Mouse (Mus musculus) intestine, postnatal 0 days (tissue): ENCODE results near the gene Trim50. TPM values are rescaled to one million over a fixed set of nuclear protein-coding genes. Genes with fewer than 3 reads are reported as not detected.

Source experiments
- ATAC-seq: fragments of 200-750 bp; cut with Nextera tagmentation; 2 replicates; pipeline ENCODE4 v1.8.0; 2017; ENCODE audit warnings: mild to moderate bottlenecking, moderate TSS enrichment, moderate library complexity
- H3K27ac ChIP-seq: fragments of 300-500 bp; sonication (generic); 2 replicates; pipeline ENCODE4 v1.5.1; 2014; ENCODE audit warnings: mild to moderate bottlenecking, low read depth, low read length, moderate library complexity
- H3K27me3 ChIP-seq: fragments of 300-500 bp; sonication (generic); replicated peaks from 2 replicates; pipeline ENCODE4 v1.6.1; 2014; ENCODE audit warnings: low read length, mixed read lengths; ENCODE audit not compliant: control insufficient read depth, insufficient read depth
- H3K36me3 ChIP-seq: fragments of 300-500 bp; sonication (generic); 2 replicates; pipeline ENCODE4 v1.6.1; 2014; ENCODE audit warnings: mild to moderate bottlenecking, moderate library complexity; ENCODE audit not compliant: control insufficient read depth, insufficient read depth
- H3K4me1 ChIP-seq: fragments of 300-500 bp; sonication (generic); replicated peaks from 2 replicates; pipeline ENCODE4 v1.6.1; 2014; ENCODE audit warnings: antibody characterized with exemption, low read length, mixed read lengths; ENCODE audit not compliant: control insufficient read depth, insufficient read depth
- H3K4me2 ChIP-seq: fragments of 300-500 bp; sonication (generic); replicated peaks from 2 replicates; pipeline ENCODE4 v1.6.1; 2014; ENCODE audit warnings: low read depth, mild to moderate bottlenecking, moderate library complexity
- H3K4me3 ChIP-seq: fragments of 300-500 bp; sonication (generic); 2 replicates; pipeline ENCODE4 v1.5.1; 2014; ENCODE audit warnings: low read depth, low read length
- H3K9ac ChIP-seq: fragments of 300-500 bp; sonication (generic); 2 replicates; pipeline ENCODE4 v1.6.1; 2014; ENCODE audit warnings: mild to moderate bottlenecking, low read depth, low read length
- H3K9me3 ChIP-seq: fragments of 300-500 bp; sonication (generic); 2 replicates; pipeline ENCODE4 v1.6.1; 2016; ENCODE audit warnings: mixed run types; ENCODE audit not compliant: control insufficient read depth
- CTCF ChIP-seq: sonication (generic); IDR thresholded peaks from 2 replicates; pipeline ENCODE4 v1.5.1; 2016; ENCODE audit warnings: low read depth, mild to moderate bottlenecking, control low read depth, antibody characterized with exemption, moderate library complexity
- WGBS: fragments of 180-500 bp; shearing (Covaris S2); extraction: QIAGEN DNeasy Blood & Tissue Kit; methylation state at CpG from one replicate; pipeline ENCODE4 v1.1.7; 2014; 5-methylcytosine and 5-hydroxymethylcytosine counted together
- polyA plus RNA-seq: library from polyadenylated mRNA; unstranded; fragments of >200 nt; fragmentation: Nextera tagmentation; extraction: Ambion mirVana; gene quantifications from 2 replicates; pipeline ENCODE4 v1.2.1, GENCODE M21; 2015

Gene Trim50
- polyA plus RNA-seq, 1 experiment from 2014 or later = 0.30 TPM

DNA sequence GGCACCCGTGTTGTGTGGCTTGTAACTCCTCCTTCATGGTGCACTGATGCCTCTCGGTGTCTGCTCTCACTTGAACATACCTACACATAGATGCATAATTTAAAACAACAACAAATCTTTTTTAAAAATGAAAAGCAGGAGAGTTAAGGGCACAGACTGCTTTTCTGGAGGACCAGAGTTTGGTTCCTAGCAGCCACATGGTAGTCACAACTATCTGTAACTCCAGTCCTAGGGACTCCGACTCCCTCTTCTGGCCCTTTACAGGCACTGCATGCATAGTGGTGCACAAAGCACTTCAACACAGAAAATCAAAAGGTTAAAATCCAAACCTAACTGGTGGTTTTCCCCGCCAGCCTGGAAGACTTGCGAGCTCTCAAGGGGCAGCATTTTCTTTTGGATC lies 20.5 kb downstream of the Trim50 start:
- Histone ChIP-seq H3K27me3 (no peaks in the 10 kb centered on the region), H3K4me2 (no peak overlapping the region), H3K9ac (no peak overlapping the region), H3K36me3 (peaks cover 62% of the 10 kb centered on the region), H3K27ac (0 out of 2 replicates have a peak overlapping the region, but pooled peaks have one; percentile 8), H3K9me3 (no peaks in the 10 kb centered on the region), H3K4me1 (peaks cover 4% of the 10 kb centered on the region; the same call in 1 of the 2 replicates), H3K4me3 (no peak overlapping the region)
- ATAC-seq = no peak
- 0 out of 2 replicates have a peak, but pooled peaks have one; percentile 11 for TF ChIP-seq CTCF
- WGBS = 98% methylated on average over 5 of the region's 5 CpGs

DNA sequence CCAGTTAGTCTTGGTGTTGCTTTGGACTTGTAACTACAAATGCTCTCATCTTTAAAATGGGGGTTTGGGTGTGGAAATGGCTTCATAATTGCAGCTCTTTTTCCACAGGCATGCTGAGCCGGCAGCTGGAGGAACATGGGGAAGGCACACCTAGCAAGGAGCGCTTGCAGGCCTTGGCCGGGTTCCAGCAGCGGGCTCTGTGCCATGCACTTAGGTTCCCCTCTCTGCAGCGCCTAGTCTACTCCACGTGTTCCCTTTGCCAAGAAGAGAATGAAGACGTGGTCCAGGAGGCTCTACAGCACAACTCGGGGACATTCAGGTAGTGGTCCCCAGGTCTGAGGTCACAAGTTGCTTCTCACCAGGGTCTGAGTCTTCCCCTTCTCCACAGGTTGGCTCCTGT lies 22.1 kb downstream of the Trim50 start:
- H3K4me3 ChIP-seq = no peak overlapping the region
- no peaks in the 10 kb centered on the region for H3K27me3 ChIP-seq
- peaks cover 76% of the 10 kb centered on the region for H3K36me3 ChIP-seq
- H3K4me1 ChIP-seq = peaks cover 4% of the 10 kb centered on the region; the same call in 1 of the 2 replicates
- no peak overlapping the region for H3K9ac ChIP-seq
- no peak for TF ChIP-seq CTCF
- H3K27ac ChIP-seq = no peak overlapping the region
- 59% methylated on average over 8 of the region's 8 CpGs for WGBS
- ATAC-seq = no peak
- no peak overlapping the region for H3K4me2 ChIP-seq
- no peaks in the 10 kb centered on the region for H3K9me3 ChIP-seq

DNA sequence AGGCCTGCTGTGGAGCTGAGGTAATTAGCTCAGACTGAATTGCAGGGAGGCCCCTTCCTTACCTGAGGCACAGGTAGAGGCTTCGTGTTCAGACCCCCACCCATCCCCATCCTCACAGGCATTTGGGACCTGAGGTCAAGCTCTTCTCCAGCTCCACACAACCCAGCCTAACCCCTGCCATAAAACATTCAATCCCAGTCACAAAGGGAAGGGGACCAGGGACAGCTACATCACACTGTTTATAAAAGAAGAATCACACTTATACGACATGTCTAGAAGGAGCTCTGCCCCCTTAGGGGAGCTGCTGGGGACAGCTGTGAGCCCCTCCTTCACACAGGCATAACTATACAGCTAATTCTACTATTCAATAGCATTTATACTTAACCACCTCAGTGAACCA lies 23.2 kb downstream of the Trim50 start:
- Histone ChIP-seq H3K9ac (no peak overlapping the region), H3K4me1 (no peaks in the 10 kb centered on the region), H3K27ac (no peak overlapping the region), H3K36me3 (peaks cover 88% of the 10 kb centered on the region), H3K4me2 (no peak overlapping the region), H3K27me3 (no peaks in the 10 kb centered on the region), H3K9me3 (no peaks in the 10 kb centered on the region), H3K4me3 (no peak overlapping the region)
- no peak for ATAC-seq
- WGBS = 43% methylated on average over 2 of the region's 2 CpGs
- TF ChIP-seq CTCF = no peak

DNA sequence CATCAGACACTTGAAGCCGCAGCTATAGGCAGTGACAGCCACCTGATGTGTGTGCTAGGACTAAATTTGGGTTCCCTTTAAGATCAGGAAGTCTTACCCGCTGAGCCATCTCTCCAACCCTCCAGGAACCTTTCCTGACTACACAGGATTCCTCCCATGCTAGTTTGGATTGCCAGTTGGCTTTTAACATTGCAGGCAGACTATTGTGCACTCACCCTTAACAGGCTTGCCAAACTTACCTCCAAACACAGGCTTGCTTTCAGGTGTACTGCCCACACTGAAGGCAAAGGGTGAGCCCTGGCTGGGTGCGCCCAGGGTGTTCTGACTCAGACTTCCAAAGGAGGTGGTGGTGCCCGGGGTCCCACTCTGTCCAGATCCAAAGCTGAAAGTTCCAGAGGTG lies 27.6 kb downstream of the Trim50 start:
- no peak for ATAC-seq
- H3K36me3 ChIP-seq = peaks cover 89% of the 10 kb centered on the region
- H3K9ac ChIP-seq = no peak overlapping the region
- H3K4me2 ChIP-seq = no peak overlapping the region
- no peaks in the 10 kb centered on the region for H3K9me3 ChIP-seq
- WGBS = 92% methylated on average over 4 of the region's 4 CpGs
- no peak overlapping the region for H3K4me3 ChIP-seq
- H3K4me1 ChIP-seq = no peaks in the 10 kb centered on the region
- no peaks in the 10 kb centered on the region for H3K27me3 ChIP-seq
- no peak for TF ChIP-seq CTCF
- no peak overlapping the region for H3K27ac ChIP-seq

DNA sequence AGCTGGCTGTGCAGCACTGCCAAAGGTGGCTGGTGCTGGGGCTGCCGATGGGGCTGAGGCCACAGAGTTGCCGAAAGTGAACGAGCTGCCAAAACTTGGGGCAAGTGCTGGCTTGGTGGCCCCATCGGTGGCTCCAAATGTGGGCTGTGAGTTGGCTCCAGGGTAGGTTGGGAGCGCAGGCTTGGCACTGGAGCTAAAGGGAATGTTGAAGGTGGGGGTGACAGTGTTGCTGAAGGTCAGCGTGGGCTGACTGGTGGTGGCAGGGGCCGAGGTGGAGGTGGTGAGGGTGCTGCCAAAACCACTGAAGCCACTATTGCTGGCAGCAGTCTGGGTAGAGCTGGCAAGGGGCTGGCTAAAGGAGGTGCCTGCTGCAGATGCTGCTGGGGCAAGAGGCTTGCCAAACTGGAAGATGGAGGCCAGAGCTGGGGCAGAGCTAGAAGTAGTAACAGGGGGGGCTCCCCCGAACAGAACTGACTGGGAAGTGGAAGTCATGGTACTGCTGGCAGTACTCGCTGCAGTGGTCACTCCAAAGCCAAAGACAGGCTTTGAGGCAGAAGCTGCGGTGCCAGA lies 28.3 kb downstream of the Trim50 start:
- WGBS = 91% methylated on average over 10 of the region's 10 CpGs
- H3K9me3 ChIP-seq = no peaks in the 10 kb centered on the region
- H3K27me3 ChIP-seq = no peaks in the 10 kb centered on the region
- no peak overlapping the region for H3K4me2 ChIP-seq
- H3K9ac ChIP-seq = no peak overlapping the region
- no peak overlapping the region for H3K4me3 ChIP-seq
- peaks cover 83% of the 10 kb centered on the region for H3K36me3 ChIP-seq
- H3K27ac ChIP-seq = no peak overlapping the region
- TF ChIP-seq CTCF = no peak
- H3K4me1 ChIP-seq = no peaks in the 10 kb centered on the region
- no peak for ATAC-seq

DNA sequence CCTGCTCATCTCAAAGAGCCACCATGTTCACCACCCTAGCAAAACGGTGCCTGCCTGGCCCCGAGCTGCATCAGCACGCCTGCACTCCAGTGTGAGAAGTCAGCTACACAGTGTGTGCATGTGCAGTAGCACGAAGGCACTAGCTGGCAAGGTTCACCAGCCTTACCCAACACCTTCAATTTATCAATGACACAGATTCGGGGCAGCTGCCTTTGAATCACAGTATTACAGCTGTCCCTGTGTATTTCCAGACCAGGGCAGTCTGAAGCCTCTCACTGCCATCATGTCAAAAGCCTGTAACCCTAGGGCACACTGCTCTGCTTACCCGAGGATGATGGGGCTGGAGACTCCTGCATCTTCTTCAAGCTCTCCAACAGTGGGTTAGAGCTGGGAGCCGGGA lies 29.7 kb downstream of the Trim50 start:
- Histone ChIP-seq H3K27me3 (no peaks in the 10 kb centered on the region), H3K4me3 (no peak overlapping the region), H3K4me1 (no peaks in the 10 kb centered on the region), H3K9me3 (no peaks in the 10 kb centered on the region), H3K4me2 (no peak overlapping the region), H3K27ac (no peak overlapping the region), H3K36me3 (peaks cover 86% of the 10 kb centered on the region), H3K9ac (no peak overlapping the region)
- WGBS = 89% methylated on average over 7 of the region's 7 CpGs
- no peak for TF ChIP-seq CTCF
- no peak for ATAC-seq

DNA sequence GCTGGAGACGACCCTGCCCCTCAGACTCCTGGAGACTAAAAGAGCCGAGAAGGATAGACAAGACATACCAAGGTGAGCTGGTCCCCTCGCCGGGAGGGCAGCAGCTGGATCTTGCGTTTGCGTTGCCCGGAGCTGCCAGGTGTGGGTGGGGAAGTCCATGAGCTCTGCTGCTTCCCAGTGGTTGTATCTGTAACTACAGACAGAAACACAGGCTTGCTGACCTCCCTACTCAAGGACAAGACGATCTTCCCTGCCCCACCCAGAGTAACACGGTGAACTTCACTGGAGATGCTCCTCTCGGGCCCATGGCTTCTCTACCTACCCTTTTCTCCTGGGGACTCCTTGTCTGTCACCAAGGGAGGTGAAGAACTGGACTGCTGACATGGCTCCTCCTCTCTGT lies 30.7 kb downstream of the Trim50 start:
- Histone ChIP-seq H3K4me2 (no peak overlapping the region), H3K4me3 (no peak overlapping the region), H3K4me1 (no peaks in the 10 kb centered on the region), H3K27me3 (no peaks in the 10 kb centered on the region), H3K36me3 (peaks cover 85% of the 10 kb centered on the region), H3K9me3 (no peaks in the 10 kb centered on the region), H3K27ac (no peak overlapping the region), H3K9ac (no peak overlapping the region)
- no peak for TF ChIP-seq CTCF
- no peak for ATAC-seq
- WGBS = 81% methylated on average over 10 of the region's 10 CpGs
